Mouse (Mus musculus) bone marrow, adult 2 months (tissue): ENCODE data around the gene Olfr639.

Source experiments
- CTCF ChIP-seq: fragments of 200-500 bp; IDR thresholded peaks from 2 replicates; pipeline ENCODE4 v1.5.1; 2011; ENCODE audit warnings: low read length, control low read depth; ENCODE audit not compliant: control insufficient read depth, insufficient read depth
- POLR2A ChIP-seq: fragments of 200-500 bp; IDR thresholded peaks from 2 replicates; pipeline ENCODE4 v1.6.1; 2011; ENCODE audit warnings: low read depth, mild to moderate bottlenecking, control low read depth, low read length, borderline replicate concordance; ENCODE audit not compliant: control insufficient read depth

DNA sequence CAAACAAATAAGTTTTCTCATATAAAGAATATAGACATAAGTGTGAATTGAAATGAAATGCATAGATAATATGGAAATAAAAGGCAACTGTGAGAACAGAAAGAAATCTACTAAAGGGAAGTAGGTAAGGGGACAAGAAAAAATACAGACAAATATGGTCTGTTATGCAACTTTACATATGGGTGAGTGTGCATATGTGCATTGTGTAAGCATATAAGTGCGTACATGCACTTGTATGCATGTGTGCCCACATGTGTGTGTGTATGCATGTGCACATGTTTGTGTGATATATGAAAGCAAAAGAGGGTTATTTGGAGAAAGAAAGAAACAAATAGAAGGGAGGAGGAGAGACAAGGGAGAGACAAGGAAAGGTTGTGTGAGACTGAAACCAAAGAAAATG, 1.9 kb upstream of the Olfr639 start:
- TF ChIP-seq POLR2A (no peak), CTCF (no peak)
